Mouse (Mus musculus) MEL (cell line): Measurements from ENCODE around the gene Accsl.

Source experiments
- CHD2 ChIP-seq: IDR thresholded peaks from 2 replicates; pipeline ENCODE4 v1.6.1; 2011; ENCODE audit warnings: low read length, improper control_type of control experiment
- CTCF ChIP-seq, 3 experiments: IDR thresholded peaks in 2 of 3; conservative IDR thresholded peaks in 1 of 3; 2 replicates each; pipeline ENCODE4 v1.5.1; 2011 to 2012; ENCODE audit warnings: low read length in 3 of 3, low read depth in 2 of 3, mild to moderate bottlenecking in 2 of 3, improper control_type of control experiment in 1 of 3, inconsistent platforms in 1 of 3, mixed read lengths in 1 of 3, moderate library complexity in 1 of 3; ENCODE audit not compliant: control insufficient read depth in 1 of 3, insufficient read depth in 1 of 3, poor library complexity in 1 of 3, severe bottlenecking in 1 of 3
- MAFK ChIP-seq: IDR thresholded peaks from 2 replicates; pipeline ENCODE4 v1.6.1; 2011; ENCODE audit warnings: low read depth, mild to moderate bottlenecking, low read length, improper control_type of control experiment, borderline replicate concordance
- MAX ChIP-seq: IDR thresholded peaks from 2 replicates; pipeline ENCODE4 v1.6.1; 2011; ENCODE audit warnings: low read length, improper control_type of control experiment
- MAZ ChIP-seq: IDR thresholded peaks from 2 replicates; pipeline ENCODE4 v1.6.1; 2012; ENCODE audit warnings: low read depth, mild to moderate bottlenecking, inconsistent platforms, low read length, improper control_type of control experiment
- NELFE ChIP-seq: IDR thresholded peaks from 2 replicates; pipeline ENCODE4 v1.6.1; 2011; ENCODE audit warnings: low read depth, low read length, improper control_type of control experiment
- POLR2A ChIP-seq, 2 experiments: IDR thresholded peaks; 2 replicates each; pipeline ENCODE4 v1.6.1; 2011 to 2012; ENCODE audit warnings: low read length in 2 of 2, mild to moderate bottlenecking in 2 of 2, control low read depth in 1 of 2, improper control_type of control experiment in 1 of 2, low read depth in 1 of 2, moderate library complexity in 1 of 2; ENCODE audit not compliant: control insufficient read depth in 1 of 2, insufficient read depth in 1 of 2, poor library complexity in 1 of 2
- POLR2AphosphoS2 ChIP-seq: IDR thresholded peaks from 2 replicates; pipeline ENCODE4 v1.6.1; 2011; ENCODE audit warnings: low read length, improper control_type of control experiment
- POLR2AphosphoS5 ChIP-seq: IDR thresholded peaks from 2 replicates; pipeline ENCODE4 v1.6.1; 2012; ENCODE audit warnings: low read depth, borderline replicate concordance, mild to moderate bottlenecking, inconsistent platforms, low read length, moderate library complexity, mixed read lengths
- RCOR1 ChIP-seq: IDR thresholded peaks from 2 replicates; pipeline ENCODE4 v1.6.1; 2012; ENCODE audit warnings: low read depth, mild to moderate bottlenecking, inconsistent platforms, low read length, improper control_type of control experiment
- SIN3A ChIP-seq: IDR thresholded peaks from 2 replicates; pipeline ENCODE4 v1.6.1; 2012; ENCODE audit warnings: low read length, improper control_type of control experiment, inconsistent platforms
- ZKSCAN1 ChIP-seq: IDR thresholded peaks from 2 replicates; pipeline ENCODE4 v1.6.1; 2012; ENCODE audit warnings: low read depth, mild to moderate bottlenecking, inconsistent platforms, low read length, improper control_type of control experiment, moderate library complexity
- ZNF384 ChIP-seq: IDR thresholded peaks from 2 replicates; pipeline ENCODE4 v1.6.1; 2012; ENCODE audit warnings: low read depth, mild to moderate bottlenecking, inconsistent platforms, low read length, improper control_type of control experiment

- TF ChIP-seq ZKSCAN1, result no peak
- TF ChIP-seq NELFE, result no peak
- TF ChIP-seq POLR2AphosphoS2, result no peak
- TF ChIP-seq CHD2, result no peak
- TF ChIP-seq MAFK, result no peak
- TF ChIP-seq POLR2A (IDR thresholded peaks at IDR 0.05; ENCODE audit: control insufficient read depth in 1 of 2, insufficient read depth in 1 of 2, low read depth in 1 of 2, low read length in 2 of 2, poor library complexity in 1 of 2), result no peak
- TF ChIP-seq RCOR1, result no peak
- TF ChIP-seq CTCF (IDR thresholded peaks at IDR 0.05 in 2 of 3, conservative IDR thresholded peaks at IDR 0.05 in 1 of 3; ENCODE audit: control insufficient read depth in 1 of 3, insufficient read depth in 1 of 3, low read depth in 2 of 3, low read length in 3 of 3, poor library complexity in 1 of 3, severe bottlenecking in 1 of 3), result no peak
- TF ChIP-seq ZNF384, result no peak
- no peak for TF ChIP-seq MAZ
- TF ChIP-seq SIN3A, result no peak
- no peak for TF ChIP-seq POLR2AphosphoS5
- TF ChIP-seq MAX, result no peak
These were observed 30.0 kb downstream of the Accsl start for GRCm38 (mm10) chr2:93838931-93839330.
